Mouse (Mus musculus): ENCODE data around the gene Rpl26. TPM values are rescaled to one million over a fixed set of nuclear protein-coding genes. Genes with fewer than 3 reads are reported as not detected.

Rpl26 gene
- 100 to 1,000 TPM; 612 to 679 TPM for total RNA-seq (2021)

DNA sequence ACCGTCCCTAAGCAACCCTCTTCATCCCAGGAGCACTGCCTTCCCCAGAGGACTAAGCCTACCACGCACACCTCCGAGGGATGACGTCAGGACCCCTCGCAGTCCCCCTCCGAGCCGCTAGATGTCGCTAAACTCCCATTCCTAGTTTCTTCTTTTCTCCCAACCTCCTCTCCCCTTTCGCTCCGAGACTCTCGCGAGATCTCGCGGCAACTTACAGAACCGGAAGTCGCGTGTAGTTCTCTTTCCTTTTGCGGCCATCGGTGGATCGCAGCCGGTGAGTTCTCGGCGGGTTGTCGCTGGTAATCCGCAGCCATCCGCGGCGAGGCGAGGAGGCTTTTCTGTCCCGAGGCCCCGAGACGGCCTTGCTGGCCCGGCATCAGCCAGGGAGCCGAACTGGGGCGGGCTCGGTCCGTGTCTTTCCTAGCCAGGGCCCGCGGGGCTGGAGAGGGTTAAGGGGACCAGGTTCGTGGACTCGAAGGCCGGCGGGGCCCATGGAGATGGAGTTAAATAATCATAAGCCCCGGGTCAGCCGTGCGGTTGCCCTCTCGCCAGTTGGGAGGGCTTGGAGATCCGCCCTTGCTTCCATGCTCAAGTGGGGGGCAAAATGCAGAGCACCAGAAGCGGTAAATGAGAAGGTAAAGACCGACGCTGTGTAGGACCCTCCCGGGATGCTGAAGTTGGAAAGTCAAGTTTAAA lies at the start of gene Rpl26:
Gene Rpl26 (plus strand): TSS at position 233 of the 696 bp plus-strand sequence.
- intact Hi-C loops (cut with DNase I): loop anchor here (5.0 kb wide), 1 partner anchor 66 kb away; the partner anchor contains the start of gene Slc25a35
- peak; percentile 94 for DNase-seq (ENCODE audit: low spot score)

DNA sequence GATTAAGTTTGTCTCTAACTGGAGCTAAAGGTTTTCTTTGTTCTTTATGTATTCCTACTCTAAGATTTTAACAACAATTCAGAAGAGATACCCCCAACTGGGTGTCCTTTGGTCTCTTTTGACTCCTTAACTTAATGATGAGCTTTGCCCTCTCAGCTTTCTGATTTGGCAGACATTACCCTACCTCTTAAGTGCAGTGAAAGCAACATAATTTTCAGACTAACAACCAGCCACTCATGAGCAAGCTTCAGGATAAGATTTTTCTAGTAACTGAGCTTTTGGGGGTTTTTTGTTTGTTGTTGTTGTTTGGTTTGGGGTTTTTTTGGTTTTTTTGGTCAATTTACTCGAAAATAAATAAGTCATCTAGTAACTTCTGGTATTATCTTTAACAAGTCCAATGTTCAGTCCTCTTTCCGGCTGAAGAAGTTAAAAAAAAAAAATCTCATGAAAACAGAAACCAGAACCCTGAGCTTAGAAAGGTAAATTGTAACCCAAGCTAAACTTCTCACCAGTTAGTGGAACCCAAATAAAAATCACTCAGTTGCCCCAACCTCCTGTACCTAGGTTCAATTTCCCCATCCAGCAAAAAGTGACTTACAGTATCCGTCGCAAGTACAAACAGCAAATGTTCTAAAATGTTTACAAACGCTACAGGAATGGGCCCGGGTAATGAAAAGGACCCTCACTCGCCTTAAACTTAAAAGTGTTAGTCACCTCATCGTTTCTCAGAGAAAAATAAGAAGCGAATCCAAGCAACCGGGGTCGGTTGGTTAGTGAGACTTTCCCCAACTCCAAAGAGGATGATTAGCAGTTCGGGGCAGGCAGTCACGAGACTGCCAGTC lies 49.5 kb upstream of the Rpl26 start:
- intact Hi-C loops (cut with DNase I): no loop called here
- no peak for DNase-seq (ENCODE audit: low spot score)

DNA sequence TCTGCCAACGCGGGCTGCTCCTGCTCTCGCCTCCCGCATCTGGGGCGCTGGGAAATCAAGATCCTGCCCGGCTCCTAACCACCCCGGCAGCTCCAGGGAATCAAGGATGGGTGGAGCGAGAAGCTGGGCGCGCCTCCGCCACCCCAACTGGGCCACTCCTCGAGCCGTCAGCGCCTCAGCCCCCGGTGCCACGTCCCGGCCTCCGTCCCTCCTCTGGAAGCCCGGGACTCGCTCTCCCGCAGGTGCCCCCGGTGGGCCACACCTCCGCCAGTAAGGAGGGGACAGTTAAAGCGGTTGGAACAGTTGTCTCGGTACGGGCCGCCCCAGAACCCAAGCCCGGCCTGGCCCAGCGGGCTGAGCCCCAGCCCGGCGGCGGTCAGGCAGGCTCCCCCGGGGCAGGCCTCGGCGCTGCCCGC lies 48.9 kb upstream of the Rpl26 start:
- DNase-seq (ENCODE audit: low spot score): peak; percentile 74
- intact Hi-C loops (cut with DNase I): no loop called here

DNA sequence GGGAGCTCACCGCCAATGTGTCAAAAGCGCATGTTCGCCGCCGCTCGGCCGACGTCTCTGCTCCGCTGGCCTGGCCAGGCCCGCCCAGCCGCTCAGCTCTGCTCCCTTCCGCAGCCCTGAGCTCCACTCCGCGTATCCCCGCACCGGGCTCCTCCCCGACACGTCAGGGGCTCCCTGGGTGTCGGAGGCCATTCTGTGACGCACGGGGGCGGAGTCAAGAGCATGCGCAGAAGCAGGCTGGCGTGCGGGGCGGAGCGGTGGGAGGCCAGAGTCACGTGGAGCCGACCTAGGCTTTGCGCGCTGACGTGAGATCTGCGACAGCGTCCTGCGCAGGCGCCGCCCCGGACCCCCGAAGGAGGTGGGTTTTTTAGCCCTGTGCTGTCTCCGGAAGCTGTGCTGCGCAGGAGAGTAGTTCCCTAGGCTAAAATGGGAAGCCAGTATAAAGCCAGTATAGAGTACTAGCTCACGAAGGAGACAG lies 48.4 kb upstream of the Rpl26 start:
- DNase-seq (ENCODE audit: low spot score): peak; percentile 100
- intact Hi-C loops (cut with DNase I): no loop called here

DNA sequence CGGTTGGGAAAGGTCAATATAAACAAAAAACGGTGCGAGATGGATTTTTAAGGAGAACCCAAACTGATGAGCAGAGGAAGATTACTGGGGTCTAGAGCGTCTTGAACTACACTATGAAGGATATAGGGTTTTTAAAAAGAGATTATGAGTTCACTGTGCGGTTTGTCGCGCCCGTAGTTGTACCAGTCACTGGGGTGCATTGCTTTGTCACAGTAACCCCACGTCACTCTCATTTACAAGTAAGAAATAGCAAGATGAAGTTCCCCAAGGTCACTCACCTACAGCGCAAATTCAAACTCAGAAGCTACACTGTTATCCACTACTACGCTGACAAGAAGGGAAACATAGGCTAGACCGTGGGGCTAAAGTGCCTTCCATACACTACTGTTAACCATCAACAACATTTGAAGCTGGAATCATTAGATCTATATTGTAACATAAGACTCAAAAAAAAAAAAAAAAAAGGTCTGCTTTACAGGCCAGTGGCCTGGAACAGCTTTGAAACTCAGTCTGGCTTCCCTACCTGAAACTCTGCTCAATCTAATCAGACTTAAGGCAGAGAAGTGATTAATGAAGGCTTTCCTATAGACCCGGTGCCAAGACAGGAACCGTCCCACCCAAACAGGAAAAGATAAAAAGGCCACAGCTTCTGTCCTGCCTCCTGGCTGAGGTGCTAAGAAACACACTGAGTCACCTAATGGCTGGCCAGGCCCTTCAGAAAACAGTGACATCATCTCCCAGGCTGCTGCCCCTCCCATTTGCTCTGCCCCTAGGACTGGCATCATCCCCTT lies 47.6 kb upstream of the Rpl26 start:
- DNase-seq (ENCODE audit: low spot score): peak; percentile 65
- intact Hi-C loops (cut with DNase I): no loop called here

DNA sequence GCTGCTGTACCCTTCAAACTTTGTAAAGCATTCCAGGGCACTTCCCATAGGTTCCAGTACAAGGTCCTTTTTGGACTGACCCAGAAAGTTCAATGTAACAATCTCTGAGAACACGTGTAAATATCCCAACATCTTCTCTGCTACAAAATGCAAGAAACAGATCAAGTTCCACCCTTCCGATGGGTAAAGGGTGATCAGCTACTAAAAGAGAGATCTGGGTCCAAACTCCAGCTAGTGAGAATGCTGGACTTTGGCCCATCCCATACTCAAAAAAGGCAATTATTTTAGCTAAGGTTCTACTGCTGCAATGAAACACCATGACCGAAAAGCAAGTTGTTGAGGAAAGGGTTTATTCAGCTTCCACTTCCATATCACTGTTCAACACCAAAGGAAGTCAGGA lies 46.8 kb upstream of the Rpl26 start:
- intact Hi-C loops (cut with DNase I): no loop called here
- DNase-seq (ENCODE audit: low spot score): no peak

DNA sequence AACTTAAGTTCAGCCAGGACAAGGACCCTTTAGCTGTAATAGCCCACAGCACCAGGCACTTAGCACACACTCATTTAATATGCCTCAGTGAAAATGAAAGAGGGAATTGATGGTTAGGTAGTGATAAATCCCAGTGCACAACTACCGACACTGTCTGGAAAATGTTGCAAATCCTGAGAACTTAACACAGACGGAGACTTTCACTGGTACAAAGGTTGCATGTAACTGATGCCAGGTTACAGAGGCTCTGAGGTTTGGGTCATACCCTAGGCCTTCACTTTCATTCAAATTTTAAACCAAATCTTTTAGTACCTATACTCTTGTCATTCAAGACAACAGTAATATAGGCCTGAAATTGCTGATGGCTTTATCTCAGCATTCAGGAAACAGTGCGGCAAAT lies 44.1 kb upstream of the Rpl26 start:
- intact Hi-C loops (cut with DNase I): no loop called here

DNA sequence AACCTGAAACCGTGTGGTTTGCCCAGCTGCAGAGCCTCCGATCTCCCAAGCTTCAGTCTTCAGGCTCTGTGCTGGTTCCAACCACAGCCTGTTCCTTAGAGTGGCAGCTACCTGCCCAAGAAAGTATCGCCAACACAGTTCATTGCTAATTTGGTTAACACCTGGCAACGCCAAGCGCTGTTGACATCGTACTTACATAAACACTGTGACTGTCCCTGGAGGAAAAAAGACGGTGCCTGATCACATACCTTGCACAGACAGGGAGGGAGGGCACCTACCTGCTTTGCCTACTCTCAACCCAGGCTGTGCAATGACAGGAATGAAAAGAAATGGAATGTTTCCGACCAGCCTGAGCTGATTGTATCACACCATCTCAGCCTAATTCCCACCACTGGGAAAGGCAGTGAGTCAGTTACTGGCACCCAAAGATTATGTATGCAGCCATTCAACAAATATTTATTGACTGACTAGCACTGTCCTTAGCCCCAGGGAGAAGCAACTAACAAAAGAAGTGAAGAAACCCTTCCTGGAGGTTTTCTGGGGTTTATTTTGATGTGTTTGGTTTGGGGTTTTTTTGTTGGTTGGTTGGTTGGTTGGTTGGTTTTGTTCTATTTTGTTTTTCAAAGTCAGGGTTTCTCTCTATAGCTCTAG lies 41.3 kb upstream of the Rpl26 start:
- no peak for DNase-seq (ENCODE audit: low spot score)
- intact Hi-C loops (cut with DNase I): no loop called here

More for the DNA sequence above, 44.1 kb upstream of the Rpl26 start:
- DNase-seq (ENCODE audit: low spot score): no peak

DNA sequence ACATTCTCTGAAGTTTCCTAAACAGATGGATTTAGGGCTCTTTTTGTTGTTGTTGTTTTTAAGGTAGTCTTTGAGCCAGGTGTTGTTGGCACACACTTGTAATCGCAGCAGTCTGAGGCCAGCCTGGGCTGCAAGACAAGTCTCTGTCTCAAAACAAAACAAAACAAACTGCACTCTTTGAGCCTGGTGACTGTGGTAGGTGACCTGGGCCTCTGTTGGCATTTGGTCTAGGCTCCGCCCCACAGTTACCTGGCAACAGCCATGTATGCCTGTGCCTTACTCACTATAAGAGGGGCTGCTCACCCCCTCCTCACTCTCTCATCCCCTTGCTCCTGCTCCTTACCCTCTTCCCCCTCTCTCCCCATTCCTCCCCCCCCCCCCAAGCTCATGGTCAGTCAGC lies 39.1 kb upstream of the Rpl26 start:
- DNase-seq (ENCODE audit: low spot score): no peak
- intact Hi-C loops (cut with DNase I): no loop called here

DNA sequence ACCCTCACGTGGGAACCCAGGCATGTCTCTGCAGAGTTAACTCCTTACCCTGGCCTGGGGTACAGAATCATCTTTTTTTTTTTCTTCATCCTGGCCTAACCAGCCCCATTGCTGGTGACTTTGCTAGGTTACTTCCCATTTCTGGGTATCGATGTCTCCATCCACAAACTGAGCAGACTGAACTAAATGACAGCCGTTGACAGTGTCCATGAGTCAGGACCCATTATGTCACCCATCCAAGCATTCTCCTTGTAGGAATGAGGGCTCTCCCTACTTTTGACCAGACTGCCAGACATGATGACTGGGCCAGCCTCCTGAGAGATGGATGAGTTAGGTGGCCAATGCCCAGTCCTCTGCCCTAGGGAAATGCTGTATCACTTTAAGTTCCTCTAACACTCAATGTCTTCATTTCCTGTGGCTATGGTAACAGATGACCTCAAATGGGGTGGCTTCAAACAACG lies 37.7 kb upstream of the Rpl26 start:
- no peak for DNase-seq (ENCODE audit: low spot score)
- intact Hi-C loops (cut with DNase I): no loop called here

DNA sequence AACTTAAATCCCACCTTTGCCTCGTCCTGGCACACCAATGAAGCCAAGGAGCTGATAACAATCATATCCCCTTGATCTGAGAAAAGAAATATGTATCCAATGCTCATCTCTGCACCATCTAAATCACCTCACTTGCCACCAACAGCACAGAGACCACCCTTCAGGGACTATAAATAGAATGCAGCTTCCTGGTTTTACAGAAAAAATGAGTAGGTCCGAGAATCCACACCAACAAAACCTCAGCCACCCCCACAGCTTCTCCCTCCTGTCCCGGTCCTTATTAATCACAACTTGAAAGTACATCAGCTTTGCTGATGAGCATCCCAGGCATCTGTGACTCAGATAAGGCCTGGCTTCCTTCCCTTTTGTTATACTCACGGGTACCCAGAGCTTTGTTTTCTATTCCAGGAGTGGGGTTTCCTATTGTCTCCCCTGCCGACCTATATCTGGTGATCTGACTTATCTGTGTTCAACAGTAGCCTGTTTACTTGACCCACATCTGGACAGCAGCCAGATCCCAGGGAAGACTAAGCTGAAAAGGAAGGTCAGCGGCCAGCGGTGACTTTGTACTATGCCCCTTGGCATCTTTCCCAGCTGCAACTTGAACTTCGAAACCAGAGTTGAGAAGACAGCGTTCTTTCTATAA lies 36.7 kb upstream of the Rpl26 start:
- DNase-seq (ENCODE audit: low spot score): peak; percentile 76
- intact Hi-C loops (cut with DNase I): no loop called here

DNA sequence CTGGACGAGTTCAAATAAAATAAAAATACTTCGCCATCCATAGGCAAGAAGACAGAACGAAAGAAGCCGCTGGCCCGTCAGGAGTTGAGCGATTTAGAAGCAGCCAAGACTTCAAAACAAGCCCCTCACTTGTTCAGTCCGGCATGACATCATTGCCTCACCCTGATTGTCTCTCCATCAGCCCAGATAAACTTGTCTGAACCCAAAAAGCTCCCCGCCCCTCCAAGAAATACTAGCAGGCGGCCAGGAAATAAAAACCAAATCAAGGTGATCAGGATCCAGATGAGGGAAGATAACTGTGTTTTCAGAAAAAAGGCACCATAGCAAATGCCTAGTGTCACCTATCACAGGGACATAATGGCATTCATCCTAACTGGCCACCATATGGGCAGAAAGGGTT lies 30.1 kb upstream of the Rpl26 start:
- intact Hi-C loops (cut with DNase I): no loop called here
- no peak for DNase-seq (ENCODE audit: low spot score)

DNA sequence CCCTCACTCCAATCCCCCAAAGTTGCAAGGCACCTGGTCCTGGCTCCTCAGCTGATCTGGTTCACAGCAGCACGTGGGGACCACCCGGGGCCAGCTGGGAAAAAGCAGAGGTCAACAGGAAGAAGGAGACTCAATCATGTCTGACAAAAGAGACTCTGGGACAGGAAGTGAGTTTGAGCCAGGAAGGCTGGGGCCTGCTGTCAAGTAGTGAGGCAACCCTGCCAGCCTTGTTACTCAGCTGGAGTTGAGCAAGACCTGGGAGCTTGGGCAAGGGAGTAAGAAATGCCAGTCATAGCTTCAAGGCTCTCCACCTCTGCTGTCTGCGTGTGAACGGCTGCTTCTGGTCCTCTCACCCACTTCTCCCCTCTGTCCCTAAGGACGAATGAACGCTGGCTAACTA lies 29.6 kb upstream of the Rpl26 start, which contains the start of gene Ndel1:
Gene Ndel1 (minus strand): TSS at position 111 of the 400 bp plus-strand sequence.
- DNase-seq (ENCODE audit: low spot score): peak; percentile 57
- intact Hi-C loops (cut with DNase I): no loop called here

DNA sequence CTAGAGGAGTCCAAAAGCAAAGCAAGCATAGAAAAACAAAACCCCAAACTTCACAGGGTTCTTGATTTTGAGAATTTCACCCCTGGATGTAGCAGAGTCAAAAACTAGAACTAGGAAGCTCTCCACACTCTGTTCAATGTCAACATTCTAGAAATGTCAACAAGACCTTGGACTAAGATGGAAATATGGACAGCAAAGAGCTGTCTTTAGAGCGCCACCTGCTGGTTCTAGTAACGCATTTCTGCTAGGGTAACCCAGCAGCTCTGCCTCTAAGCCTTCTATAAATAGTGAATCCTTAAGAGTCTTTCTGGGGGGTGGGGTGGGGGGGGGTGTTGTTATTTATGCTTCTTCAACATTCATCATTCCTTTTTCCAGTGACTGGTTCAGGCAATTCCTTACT lies 26.5 kb upstream of the Rpl26 start:
- DNase-seq (ENCODE audit: low spot score): no peak
- intact Hi-C loops (cut with DNase I): loop anchor here (1.0 to 5.0 kb wide), 4 partner anchors 36 to 388 kb away; no protein-coding TSS in a partner anchor

DNA sequence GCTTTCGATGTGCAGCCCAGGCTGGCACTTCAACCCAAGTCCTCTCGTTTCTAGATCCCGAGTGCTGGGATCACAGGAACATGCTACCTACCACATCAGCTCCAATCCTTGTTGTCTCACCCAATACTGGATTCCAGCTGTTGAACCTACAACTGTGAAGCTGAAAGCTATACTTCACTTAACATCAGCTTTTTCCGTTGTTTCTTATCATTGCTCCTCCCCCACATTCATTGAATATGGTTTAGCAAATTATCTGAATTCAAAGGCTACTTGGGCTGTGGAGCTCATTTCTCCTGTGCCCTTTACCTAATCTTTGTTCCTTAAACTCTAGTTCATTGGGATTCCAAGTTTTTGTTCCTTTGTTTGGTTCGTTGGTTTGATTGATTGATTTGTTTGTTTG lies 22.6 kb upstream of the Rpl26 start:
- intact Hi-C loops (cut with DNase I): loop anchor here (5.0 kb wide), 1 partner anchor 392 kb away; no protein-coding TSS in a partner anchor
- no peak for DNase-seq (ENCODE audit: low spot score)

DNA sequence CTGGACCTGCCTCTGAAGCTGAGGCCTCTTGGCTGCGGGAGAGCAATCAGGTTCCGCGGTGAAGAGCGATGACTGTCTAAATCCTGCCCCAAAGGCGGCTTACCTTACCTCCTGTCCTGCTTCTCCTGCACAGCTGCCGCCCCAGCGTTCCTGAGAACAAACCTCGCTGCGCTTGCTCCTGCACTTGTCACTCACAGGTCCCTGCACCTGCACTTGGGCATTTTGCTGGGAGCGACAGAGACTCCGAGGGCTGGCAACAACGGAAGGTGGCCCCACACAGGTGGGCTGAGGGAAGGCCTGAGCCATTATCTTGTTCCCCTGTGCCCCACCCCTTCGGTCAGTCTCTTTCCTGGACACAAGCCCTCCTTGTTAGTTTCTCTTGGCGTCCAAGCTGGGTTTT lies 19.3 kb upstream of the Rpl26 start:
- intact Hi-C loops (cut with DNase I): no loop called here
- no peak for DNase-seq (ENCODE audit: low spot score)

DNA sequence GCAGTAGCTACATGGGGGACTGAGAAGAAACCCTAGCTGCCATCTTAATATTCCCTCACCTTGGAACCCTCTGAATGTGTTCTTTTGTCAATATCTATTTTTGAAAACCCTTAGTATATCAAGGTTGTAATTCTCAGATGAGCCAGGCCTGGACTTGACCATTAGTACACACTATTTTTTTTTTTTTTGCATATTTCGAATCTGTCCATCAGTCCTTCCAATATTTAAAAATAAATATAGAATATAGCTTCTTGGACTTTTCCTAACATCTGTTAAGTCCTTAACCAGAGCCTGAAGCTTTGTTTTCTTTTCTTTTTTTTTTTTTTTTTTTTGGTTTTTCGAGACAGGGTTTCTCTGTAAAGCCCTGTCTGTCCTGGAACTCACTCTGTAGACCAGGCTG lies 17.5 kb upstream of the Rpl26 start:
- intact Hi-C loops (cut with DNase I): no loop called here
- DNase-seq (ENCODE audit: low spot score): no peak

DNA sequence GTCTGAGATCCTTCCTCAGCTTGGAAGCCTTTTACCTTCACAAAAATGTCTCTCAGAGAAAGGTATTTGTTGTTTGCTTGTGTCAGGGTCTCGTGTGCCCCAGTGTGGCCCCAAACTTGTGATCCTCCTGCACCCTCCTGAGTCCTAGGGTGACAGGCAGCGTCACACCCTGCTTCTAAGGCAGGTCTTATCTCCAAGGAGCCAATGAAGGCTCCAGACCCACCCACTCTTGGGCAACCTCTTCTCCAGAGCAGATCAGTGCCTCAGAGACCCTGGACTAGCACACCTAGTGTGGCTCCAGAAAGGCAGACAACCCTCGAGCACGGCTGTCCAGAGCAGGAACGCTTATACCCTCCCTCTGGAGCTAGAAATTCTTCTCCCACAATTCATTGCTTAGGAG lies 17.0 kb upstream of the Rpl26 start:
- no peak for DNase-seq (ENCODE audit: low spot score)
- intact Hi-C loops (cut with DNase I): no loop called here

DNA sequence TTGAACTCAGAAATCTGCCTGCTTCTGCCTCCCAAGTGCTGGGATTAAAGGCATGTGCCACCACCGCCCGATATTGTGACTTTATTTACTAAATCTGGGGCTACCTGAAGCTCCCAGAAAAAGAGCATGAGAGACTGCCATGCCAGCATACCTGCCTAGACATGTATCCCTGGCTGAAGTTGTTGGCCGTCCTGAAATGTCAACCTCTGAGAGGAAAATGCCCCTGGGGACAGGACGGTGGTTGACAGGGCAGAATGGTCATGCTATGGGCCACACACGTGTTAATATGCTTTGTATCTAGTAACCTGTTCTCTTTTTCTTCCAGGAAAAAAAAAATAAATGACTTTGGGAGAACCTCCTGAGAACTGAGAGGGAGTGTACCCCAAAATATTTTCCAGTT lies 15.3 kb upstream of the Rpl26 start:
- intact Hi-C loops (cut with DNase I): no loop called here
- DNase-seq (ENCODE audit: low spot score): no peak

Data from heart, postnatal 25 days (tissue).